Mouse (Mus musculus): ENCODE results near the gene Igfbpl1.

Gene Igfbpl1

DNA sequence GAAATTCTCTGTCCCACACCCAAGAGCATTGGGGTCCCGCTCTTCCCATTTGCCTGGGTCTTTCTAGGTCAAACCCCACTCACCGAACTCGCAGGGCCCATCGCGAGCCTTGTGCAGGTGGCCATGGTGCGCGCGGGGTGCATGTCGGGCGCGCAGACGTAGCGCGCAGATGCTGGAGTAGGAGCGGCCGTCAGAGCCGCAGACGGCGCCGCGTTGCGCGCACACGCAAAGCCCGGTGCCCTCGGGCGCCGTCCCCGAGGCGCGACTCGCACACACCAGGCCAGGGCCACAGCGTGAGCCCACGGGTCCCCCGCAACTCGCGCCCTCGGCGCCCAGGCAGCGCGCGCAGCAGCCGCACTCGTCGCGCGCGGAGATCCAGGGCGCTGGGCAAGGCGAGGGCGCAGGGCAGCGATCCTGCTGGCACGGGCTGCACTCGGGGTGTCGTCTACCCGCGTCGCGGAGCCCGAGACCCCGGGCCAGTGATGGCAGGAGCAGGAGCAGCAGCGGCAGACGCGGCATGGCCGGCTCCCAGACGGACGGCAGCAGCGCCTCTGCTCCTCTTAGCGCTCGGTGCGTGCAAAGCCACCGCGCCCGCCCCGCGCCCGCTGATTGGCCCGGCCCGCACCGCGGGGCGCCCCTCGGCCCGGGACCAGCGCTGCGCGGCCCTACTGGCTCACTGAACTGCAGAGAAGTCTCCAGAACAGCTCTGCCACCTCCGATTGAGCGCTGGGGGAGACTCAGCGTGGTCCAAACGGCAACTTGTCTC is at the start of gene Igfbpl1:
TSS of gene Igfbpl1 (minus strand) at position 649 of the 766 bp plus-strand sequence.
- DNase-seq, result no peak

DNA sequence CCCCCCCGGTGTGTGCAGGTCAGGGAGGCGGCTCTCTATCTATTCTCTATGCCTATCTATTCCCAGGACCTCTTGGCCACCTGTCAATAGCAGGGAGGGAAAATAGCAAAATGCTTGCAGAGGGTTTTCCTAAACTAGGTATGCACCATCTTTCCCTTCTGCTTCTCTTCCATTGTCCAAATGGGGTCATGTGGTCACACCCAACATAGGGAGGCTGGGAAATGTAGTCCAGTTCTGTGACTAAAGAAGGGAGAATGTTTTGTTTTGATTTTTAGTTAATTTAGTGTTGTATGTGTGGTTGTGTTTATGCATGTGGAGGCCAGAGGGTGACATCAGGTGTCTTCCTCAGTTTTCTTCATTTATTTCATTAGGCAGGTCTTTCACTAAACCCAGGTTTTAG is 45.4 kb upstream of the Igfbpl1 start:
- no peak for DNase-seq

DNA sequence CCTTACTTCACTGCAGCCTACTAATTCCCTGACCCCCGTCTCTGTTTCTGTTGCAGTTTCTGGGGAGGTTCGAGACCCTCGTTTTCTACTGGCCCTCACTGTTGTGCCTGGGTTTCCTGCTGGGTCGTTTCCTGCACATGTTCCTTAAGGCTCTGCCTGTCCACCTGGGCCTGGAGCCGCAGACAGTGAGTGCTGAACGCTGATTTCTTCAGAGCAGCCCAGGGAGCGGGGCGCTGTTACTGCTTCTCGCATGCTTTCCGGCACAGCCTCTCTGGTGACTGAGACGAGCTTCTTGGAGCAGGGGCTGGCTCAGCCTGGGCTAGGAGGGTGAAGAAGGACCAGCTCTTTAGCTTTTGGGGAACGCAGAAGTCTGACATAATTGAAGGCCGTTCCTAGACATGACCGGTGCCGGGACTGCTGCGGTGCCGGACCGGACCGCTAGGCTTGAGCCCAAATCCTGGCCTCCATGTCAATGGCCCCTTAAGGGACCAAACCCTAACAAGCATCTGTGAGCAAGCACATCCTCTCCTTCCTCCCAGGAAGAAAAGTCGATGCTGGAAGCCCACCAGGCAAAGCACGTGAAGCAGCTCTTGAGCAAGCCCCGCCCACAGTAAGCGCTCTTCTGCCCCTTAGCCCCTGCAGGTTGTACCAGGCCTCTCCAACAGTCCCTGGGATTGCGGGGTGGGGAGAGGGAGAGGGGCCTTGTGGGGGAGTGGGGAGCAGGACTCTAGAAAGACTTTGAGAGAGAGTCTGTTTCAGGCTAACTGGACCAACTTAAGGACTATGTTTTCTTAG is 42.5 kb upstream of the Igfbpl1 start:
- DNase-seq, result no peak

DNA sequence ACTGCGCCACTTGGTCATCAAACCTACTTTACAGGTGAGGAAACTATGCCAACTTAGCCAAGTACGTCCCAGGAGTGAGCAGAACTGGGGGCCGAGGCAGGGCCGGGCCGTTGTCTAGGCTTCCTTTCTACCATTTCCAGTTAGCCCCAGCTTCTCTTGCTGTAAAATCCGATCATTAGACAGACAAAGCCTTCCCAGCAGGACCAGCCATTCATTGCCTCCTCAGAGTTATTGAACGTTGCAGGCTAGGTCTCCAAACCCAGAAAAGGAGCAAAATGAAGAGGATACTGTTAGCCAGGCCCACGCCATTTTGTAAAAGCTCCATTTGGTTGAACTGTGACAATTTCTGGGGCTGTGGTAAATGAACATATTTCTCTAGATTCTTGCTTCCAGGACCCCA is 40.7 kb upstream of the Igfbpl1 start:
- DNase-seq, result no peak

DNA sequence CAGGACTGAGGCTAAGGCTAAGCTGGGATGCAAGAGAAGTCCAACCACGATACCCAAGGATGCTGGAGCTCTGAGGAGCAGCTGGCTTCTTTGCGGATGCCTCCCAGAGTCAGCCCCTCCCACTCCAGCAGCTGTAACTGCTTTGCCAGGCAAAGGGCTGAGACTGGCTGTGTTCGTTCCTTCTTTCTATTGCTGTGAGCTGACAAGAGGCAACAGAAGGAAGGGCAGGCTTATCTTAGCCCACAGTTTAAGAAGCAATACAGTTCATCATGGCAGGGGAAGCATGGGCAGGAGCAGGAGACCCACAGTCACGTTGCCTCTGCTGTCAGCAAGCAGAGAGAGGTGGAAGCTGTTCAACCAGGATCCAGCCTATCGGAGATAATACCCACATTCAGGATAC is 34.4 kb upstream of the Igfbpl1 start:
- no peak for DNase-seq

DNA sequence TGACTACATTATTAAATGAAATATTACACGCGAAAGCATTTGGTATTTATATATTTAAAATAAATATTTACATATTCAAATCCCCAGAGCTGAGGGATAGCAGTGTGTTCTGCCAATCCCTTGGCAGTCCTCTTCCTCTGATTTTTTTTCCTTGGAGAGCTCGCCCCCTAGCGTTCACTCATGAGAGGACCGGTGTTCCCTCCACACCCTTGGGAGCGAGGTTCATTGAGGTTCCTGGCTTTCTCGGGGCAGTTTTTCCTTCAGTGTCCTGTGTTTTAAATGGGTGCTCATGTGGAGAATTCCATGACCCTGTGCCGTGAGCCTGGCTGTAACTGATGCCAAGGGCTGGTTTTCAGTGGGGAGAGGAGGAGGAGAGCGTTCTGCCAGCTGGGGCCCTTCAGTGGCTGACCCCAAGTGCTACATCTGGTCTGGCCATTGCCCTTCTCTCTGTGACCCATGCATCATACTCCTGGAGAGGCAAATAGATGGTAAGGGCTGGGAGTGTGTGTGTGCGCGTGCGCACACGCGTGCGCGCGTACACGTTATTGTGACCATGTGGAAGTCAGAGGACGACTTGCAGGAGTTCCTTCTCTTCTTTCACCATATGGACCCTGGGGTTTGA is 29.2 kb upstream of the Igfbpl1 start:
- DNase-seq, result peak; percentile 24

DNA sequence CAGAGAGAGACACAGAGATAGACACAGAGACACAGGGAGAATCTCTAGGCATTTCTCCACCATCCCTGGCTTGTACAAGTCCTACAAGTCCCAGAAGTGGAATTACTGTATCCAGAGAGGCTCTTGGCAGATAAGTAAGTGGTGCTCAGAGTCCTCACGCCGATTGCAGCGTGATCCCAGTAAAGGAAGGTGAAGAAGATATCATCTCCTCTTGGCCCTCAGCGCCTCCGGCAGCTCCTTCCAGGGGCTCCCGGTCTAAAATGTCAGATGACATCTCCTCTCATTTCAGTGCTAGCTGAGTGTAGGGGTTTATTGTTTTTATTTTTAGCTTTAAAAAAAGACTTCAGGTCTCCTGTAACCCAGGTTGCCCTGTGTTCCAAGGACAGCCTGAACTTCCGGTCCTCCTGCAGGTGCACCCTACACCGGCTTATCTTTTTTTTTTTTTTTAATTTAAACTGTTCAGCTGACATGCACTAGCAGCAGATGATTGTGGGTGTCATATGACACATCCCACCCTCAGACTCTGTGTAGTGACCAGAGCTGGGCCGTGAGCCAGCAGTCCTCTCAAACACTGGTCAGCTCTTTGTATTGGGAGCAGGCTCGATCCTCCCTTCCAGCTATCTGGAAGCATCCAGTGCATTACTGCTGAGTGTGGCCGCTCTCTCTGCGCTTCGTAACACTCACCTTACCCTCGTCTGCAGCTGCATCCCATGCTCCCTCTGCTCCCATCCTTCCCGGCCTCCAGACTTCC is 26.9 kb upstream of the Igfbpl1 start:
- DNase-seq, result no peak

DNA sequence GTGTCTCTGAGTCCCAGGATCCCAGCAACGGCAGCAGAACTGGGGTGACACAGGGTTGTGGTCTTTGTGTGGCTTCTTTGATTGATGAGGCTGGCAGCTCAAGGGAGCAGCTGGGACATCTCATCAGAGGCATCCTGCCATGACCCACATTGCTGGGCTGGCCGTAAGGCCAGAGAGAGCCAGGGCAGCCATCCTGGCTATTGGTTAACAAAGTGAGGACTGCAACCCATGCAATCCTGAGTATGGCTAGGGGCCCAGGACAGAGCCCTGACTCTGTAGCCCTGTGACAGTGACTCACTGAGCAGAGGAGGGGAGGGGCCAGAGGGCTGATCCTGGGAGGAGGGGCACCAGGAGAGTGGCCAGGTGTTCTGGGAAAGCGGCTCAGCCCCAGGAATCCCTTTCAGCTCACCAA is 24.9 kb upstream of the Igfbpl1 start:
- DNase-seq, result peak; percentile 16

DNA sequence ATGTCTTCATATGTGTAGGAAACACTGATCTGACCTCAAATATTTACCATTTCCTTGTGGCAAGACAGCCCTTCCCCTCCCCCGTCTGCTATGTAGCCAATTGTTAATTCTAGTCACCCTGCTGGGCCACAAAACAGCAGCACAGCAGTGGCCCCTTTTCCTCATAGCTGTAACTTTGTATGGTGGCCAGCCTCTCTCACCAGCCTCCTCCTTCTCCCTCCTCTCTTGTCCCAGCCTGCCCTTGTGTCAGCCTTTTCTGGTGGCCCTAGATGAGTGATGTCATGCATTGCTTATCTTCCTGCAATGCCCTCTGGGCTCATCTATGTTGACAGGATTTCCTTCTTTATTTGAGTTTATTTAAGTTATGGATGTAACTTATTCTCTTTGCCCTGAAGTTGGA is 22.7 kb upstream of the Igfbpl1 start:
- DNase-seq, result no peak

DNA sequence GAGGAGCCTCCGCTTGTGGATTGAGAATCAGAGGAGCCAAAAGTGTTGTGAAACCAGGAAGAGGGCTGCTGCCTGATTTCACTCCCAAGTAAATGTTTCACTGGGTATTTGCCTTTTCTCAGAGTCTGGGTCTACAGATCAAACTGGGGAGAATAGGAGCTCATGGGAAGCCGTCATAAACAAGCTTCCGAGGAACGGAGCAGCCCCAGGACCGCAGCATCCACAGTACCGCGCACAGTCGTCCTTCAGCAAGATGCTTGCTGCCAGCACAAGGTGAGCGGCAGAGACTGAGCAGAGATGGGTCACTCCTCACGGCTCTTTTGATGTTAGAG is 22.1 kb upstream of the Igfbpl1 start:
- no peak for DNase-seq

DNA sequence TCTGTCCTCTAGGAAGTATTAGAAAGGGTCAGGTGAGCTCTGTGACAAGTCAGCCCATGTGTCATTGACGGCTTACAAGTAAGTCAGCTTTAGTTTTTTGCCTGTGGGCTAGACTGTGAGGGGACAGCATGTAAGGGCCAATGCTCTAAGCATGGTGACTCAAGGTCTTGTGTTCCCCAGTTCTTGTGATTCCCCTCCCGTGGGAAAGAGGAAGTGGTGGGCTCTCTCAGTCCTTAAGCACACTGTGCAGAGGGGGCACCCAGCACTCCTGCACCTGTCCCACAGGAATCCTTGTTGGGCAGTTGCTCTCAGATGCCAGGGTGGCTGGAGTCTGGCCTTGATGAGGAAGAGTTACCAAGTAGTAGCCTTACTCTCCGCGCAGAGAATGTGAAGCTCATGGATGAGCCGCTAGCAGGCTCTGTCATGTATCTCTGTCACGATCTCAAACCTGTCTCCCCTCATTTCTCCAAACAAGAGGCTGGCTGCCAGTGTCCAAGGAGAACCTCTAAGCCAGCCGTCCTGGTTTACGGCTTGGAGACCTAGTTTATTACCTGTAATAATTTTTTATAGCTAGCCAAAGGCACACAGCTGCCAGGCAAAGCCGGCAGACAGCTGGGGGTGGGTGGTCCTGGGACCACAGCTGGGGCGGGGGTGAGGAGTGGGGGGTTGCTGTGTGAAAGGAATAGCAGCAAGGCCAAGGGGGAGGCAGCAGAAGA is 21.5 kb upstream of the Igfbpl1 start, which contains the start of gene Stra6l:
TSS of gene Stra6l (plus strand) at position 556 of the 716 bp plus-strand sequence.
- no peak for DNase-seq

DNA sequence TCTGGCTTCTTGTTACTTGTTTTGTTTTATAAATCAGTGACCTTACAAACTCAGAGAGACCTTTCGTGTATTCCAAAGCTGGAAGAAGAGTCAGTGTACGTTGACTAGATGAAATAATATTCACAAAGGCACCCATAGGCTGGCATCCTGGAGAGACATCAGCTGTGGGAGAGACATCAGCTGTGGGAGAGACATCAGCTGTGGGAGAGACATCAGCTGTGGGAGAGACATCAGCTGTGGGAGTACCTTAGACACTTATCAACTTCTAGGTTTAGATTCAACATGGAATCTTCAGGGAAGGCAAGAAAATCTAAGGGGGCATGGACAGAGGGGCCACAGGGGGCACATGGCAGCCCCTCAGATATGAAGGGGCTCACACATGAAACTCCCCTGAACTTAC is 19.5 kb upstream of the Igfbpl1 start:
- DNase-seq, result no peak

DNA sequence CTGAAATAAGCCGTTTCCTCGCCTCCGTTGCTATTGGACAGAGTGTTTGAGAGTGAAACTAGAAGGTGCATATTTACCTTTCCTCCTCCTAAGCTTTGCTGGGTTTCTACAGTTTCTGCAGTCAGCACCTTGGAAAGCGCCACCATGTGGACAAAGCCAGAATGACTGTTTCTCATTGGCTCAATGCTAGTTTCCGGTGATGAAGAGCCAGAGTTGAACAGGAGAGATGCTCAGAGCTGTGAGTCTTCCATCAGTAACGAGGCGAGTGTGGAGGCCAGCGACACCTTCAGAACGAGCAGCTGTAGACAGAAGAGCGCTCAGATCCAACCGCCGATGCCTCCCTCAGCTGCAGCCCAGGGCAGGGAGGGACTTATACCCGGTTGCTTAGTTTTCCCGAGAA is 17.6 kb upstream of the Igfbpl1 start:
- DNase-seq, result no peak

DNA sequence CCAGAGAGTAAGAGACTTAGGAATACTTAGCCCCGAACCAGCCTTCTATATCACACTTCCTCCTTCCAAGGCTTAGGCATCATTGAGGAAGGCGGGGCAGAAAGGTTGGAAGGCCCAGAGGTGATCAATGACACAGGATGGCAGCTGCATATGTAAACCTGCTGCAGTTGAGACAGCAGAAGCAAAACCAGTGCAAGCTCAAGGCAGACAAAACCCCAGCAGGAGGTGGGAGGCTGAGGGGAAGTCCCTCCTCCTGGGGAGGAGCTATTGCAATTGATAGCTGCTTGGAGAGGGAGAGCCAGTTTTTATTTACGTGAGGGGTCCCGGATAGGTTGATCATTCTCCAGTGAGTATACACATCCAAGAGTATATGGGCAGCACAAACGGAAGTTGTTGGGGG is 6.7 kb upstream of the Igfbpl1 start:
- DNase-seq, result no peak

DNA sequence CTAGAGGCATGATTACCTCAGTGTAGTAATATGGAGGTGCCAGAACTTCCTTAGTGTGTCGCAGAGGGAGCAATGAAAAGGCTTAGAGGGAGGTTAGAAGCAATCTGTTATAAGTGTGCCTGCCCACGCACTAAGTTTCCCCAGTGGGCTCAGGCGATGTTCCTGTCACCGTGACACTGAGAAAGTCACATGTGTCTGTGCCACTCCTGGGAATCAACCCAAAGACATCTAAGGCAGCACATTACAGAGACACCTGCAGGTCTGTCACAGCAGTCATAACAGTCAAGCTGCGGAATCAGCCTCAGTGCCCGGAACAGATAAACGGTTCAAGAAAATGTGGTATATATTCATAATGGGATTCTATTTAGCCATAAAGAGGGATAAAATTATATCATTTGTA is 5.3 kb upstream of the Igfbpl1 start:
- no peak for DNase-seq

DNA sequence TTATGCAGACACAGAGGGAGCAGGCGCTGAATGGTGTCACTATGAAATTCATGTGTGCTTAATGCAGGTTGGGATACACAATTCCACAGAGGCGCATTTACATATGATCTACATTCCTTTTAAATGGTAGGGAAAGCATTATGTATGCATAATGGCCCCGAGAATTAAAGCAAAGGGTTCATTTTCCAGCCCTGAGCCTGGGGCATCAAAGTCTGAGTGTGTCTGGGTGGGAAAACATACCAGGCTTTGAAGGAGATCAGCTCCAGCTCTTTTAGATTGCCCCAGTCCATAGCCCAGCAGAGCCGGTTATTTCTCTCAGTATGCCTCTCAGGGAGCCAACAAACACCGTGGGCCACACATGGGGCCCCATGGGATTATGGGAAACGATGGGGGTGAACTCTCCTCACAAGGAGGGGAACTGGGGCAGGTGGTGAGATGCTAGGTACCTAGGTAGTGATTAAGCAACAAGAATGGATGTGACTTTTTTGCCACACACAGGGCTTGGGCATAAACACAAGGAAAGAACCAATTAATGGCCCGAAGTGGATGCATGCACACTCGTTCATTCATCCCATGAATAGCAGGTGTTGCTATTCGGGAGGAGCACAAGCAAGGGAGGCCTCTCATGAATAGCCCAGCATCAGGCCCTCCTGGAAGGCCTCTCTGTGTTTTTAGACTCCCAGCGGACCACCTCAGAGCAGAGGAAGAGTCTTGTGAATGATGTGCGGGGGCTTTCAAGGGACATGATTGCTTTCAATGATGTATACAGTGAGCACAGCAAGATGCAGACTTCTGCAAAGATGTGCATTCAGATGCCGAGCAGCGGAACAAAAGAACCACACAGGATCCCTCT is 3.4 kb upstream of the Igfbpl1 start:
- DNase-seq, result no peak

DNA sequence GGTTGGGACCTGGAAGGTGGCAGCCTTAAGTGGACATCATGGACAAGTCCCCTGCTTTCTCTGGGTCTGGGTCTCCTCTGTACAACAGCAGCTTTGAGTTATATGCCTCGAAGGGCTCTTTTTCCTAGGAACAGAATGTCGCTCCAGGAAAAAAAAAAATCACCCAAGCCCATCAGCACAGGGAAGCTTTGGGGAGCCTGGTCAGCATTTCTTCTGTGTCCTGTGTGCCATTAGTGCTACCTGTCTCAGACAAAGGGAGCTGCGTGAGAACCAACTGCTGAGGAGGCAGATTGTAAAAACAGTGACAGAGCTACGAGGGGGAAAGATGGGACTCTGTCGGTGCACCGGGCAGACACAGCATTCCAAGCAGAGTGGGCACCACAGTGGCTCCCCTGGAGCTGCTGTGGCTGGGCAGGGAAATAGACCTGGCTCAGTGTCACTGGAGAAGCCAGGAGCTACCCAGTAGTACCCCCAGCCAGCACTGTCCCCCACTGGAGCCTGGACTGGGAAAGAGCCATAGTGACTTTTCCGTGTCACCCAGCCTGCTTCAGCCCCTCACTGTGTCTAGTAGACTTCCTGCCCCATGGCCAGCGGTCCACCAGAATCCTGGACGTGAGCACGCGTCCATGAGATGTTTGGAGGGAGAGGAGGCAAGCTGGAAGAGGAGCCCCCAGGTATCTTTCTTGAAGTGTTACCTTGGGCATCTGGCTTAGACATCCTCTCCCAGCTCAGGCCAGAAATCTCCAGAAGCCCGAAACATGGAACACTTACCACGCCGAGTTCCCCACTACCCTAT is 1.8 kb downstream of the Igfbpl1 start:
- no peak for DNase-seq

DNA sequence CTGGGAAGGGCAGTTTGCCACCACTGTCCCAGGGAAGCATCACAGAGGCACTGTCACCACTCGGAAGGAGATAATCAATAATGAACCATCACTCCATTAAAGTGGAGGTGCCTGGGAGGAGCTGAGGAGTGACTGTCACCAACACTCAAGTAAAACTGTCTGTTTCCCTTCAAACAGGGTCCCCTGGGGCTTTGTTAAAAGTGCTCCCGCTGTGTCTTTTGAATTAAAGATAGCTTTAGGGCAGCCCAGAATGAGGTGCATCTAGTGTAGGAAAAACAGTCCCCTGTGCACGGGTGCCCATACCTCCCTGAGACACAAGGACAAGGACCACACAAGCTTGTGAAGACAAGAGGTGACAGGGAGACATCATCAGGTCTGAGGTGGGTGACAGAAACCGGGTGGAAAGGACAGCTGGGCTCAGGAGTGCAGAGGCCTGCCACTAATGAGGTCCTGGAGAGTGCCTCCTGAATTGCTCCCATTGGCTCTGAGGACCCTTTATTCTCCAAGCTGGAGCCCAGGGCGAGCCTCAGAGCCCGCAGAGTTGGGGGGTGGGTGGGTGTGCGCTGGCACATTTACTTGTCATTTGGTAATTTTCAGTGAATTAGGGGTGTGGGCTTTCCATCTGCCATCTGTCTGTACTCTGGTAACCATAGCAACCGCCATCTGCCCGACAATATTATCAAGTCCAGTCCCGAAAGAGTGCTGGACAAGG is 2.5 kb downstream of the Igfbpl1 start:
- no peak for DNase-seq

DNA sequence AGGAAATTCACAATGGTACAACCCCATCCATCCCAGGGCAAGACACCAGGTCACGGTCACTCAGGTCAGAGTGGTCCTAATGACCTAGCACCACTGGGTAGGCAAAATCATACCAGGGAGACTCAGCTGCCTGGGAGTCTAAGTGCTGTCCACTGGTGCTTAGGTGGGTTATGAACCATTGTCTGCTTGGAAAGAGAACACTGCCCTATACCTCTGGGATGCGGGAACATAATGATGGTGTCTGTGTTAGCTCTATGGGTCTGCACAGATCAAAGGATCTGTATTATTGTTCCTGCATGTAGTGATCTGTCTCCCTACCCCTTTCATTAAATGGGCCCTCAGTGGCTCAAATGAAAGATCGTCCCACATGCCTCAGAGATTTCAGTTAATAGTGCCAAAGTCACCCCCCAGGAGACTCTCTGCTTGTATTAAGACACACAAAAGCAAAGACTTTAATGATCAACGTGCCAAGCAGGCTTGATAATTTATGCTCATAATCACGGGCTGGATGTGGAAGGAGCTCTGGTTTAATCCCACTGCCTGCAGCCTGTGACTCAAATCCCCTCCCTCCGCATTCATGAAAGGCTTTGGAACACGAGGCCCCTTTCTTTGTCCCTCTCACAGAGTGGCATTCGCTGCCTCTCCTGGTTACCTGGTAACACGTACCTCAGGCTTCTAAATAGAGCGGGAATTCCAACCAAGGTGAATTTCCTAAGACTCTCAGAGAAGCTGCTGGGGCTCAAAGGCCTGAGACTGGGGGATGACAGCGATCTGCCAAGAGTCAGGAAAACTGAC is 3.7 kb downstream of the Igfbpl1 start:
- DNase-seq, result no peak
